Mouse (Mus musculus) heart, postnatal 4 days (tissue): Measurements from ENCODE around the gene Rhob. TPM values are rescaled to one million over a fixed set of nuclear protein-coding genes. Genes with fewer than 3 reads are reported as not detected.
"Not testable (repeated sequence)": the region's sequence is repeated elsewhere in the genome, so short reads cannot be mapped to it uniquely, and the experiment has no call there.

Source experiments
- DNase-seq: peaks from one replicate; pipeline ENCODE4 v3.0.0; 2021
- total RNA-seq, 2 experiments: library from RNA; stranded (reverse); gene quantifications; 2 replicates each; pipeline ENCODE4 v1.2.3; 2021

Gene Rhob
- total RNA-seq, 2 experiments from 2014 or later = 124 to 128 TPM

DNA sequence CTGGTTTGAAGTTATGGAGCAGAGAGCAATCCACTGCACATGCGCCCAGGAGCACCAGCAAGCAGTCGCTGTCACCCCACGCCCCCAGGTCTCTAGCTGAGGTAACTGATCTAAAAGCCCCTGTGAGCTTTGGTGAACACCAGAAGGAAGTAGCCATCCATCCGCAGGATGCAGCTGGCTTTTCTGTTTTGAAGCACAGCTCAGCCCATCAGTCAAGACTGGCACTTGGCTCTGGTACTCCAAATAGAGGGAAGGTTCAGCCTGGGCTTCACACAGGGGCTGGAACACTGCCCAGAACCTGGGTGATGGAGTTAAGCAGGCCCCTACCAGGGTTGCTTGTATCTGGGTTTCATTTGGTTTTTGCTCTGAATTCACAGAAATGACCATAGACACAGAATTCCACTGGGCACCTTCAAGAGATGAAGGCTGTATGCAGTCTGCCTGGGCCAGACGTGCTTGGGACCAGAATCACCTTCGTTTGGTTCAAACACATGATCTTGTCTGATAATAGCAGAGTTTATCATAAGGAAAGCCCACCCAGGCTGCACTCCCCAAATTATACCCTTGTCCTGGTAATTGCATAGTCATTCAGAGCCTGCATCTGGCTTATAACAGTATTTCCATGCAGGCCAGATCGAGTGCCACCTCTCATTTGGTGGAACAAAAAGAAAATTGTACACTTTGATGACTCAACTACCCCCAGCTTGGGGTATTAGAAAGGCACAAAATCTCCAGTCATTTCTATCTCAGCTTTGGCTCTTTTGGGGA is 27.0 kb downstream of the Rhob start:
- peak; percentile 45 for DNase-seq

DNA sequence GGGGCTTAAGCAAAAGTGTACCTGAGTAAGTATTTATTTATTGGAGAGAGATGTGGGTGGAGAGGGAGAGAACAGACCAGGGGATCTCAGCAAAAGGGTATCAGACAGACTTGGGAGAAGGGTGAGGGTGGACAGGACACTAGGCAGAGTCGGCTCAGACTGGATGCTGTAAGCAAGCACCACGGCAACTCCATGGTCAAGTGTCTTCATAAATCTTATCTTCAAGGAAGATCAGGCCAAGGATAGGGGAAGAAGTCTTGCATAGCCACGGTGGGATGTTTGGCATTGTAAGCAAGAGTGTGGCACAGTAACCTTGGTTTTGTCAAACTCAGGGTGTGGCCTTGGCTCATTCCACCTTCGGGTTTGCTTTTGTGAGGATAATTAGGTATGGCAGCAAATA is 27.8 kb downstream of the Rhob start:
- DNase-seq = no peak

DNA sequence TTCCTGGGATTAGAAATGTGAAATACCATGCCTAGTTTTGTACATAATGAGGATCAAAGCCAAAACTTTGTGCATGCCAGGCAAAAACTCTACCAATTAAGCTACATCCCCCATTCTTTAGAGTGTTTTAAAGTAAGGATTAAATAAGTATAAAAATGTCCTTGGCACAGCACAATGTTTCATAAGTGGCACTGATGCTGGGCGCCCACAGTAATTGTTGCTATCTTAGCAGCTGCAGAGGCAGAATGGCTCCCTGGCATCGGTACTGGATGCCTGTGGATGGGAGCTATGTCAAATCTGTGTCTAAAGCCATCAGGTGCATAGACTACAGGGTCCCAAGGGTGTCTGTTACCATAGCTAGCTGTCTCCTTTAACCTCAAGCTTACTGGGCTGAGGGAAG is 28.8 kb downstream of the Rhob start:
- DNase-seq = no peak

DNA sequence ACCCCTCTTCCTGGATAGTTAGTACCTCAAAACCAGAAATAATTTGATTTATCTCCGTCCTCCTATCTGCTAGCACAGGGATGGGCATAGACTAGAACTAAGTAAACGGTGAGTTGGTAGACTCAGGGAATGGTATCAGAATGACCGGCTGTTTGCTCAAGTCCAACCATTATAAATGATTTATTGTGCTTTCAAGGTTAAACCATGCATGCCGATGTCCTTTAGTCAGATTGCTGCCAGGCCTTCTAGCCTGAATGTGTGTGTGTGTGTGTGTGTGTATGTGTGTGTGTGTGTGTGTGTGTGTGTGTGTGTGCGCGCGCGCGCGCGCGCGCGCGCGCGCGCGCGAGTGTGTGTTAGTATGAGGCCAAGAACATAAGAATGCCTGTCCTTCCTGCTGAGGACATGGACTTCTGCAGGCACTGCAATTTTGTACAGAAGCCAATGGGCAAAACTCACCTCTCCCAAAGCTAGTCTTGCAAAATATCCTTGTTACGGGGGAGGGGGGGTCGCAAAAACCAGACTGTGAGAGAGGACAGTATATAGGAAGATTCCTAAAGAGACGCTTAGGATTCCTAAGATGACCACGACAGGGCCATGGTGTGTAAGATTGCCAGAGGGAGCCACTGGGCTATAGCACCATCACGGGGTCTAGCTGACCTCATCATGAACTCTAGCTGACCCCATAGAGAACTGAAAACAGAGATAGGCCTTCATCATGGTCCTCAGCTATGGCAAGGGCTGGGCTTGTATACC is 29.9 kb downstream of the Rhob start:
- no peak for DNase-seq

DNA sequence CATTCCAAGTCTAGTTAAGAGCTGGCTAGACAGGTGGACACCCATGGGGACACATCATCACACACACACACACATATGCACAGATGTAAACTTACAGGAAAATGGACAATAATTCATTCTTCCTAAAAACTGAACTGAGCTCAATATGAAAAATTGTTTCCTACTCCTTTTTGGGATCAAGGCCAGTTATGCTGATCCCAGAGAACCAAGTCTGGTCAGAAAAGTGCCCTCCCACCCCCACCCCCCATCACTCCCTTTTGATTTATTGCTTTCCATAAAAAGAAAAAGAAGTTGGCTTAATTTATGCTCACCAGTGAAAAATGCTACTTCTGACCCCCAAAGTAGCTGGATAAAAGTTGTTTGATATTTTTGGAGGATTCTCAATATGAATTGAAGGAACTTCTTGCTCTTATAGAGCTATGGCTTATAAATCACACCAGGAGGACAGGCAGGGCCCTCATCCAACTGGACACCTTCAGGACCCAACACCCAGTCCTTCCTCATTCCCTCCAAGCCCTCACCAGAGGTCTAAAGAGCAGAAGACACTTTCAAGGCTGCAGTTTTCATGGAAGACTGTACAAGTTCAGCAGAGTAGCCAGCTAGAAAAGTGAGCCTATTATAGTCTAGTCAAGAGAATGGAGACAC is 31.5 kb downstream of the Rhob start:
- DNase-seq = no peak

DNA sequence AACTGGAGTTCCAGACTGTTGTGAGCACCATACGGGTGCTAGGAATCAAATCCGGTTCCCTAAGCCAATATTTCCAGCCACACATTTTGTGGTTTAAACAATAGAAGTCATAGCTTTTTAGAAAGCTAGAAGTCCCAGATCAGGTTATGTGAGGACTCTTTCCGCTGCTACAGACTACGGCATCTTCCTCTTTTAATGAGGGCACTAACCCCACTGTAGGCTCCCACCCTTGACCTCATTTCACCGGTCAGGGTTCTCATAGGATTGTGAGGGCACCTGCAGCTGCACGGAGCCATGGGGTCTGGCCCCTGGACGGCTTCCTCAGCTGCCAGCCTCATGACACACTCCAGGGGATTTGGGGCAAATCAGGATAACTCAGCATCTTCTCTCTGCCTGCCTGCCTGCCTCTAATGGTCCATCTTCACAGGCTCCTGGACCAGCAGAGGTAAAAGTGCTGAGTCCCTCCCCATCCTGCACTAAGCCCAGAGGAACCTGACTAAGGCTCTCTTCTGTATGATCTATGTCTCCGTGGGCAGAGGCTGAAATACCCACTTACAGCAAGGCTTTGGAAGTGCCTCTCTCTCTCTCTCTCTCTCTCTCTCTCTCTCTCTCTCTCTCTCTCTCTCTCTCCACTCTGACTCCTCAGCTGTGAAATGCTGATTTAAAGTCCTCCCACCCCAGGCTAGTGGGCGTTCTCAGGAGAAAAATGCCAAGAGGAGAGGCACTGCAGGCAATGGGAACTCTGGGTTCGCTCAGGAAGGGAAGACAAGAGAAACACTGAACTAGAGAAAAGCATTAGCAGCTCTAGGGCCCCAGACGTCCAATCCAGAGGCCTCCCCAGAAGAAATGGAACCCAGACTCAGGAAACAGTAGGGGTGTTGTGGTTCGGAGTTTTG is 32.5 kb downstream of the Rhob start:
- no peak for DNase-seq

DNA sequence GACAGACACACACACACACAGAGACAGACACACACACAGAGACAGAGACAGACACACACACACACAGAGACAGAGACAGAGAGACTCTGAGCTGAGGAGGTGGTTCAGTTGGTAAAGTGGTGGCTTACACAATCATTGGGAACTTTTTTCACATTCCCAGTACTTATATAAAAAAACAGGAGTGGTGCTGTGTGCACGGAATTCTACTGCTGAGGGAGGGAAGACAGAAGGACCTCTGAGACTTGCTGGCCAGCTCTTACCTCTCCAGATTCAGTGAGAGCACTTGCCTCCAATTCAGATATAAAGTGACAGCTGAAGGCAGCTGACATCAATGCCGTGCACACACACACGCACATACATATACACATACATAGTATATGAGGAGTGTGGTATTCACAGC is 34.1 kb downstream of the Rhob start:
- DNase-seq = no peak

DNA sequence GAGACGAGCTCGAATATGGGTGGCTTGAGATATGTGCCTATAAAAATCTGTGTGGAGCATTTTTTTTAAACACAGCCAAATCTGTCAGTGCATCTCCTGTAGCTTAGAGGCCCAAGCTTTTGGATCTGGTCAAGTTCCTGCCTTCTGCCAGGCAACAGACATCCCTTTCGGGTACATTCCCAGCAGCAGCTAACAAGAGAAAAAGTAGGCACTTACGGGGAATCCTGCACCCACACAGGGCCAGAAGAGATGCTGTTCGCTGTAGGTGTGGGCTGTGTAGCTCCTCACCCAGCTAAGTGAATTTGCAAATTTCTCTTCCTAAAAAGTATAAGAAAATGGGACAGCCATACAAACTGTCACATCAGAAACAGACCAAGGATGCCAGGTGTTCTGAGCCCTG is 34.8 kb downstream of the Rhob start:
- DNase-seq = no peak

DNA sequence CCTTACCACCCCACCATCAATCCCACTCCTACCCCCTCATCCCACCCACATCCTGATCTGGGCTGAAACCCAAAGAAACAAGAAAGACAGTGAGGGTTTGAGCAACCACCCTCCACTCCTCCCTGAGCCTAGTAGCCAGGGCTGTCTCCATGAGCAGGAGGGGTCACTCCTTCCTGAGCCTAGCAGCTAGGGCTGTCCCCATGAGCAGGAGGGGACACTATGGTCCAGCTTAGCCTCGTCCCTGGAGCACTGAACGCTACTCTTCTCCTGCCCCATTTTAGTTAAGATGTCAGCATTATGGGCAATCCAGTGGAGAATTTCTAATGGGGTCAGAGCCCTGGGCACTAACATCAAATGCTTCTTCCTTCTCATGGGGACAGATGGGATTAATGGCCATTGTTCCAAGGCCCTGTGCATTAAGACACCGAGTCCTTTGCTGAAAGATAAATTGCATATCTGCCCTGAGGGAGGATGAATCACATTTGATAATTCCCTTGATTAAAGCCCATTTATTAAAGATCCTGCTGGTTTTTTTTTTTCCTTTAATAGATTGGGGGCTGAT is 36.1 kb downstream of the Rhob start:
- no peak for DNase-seq

DNA sequence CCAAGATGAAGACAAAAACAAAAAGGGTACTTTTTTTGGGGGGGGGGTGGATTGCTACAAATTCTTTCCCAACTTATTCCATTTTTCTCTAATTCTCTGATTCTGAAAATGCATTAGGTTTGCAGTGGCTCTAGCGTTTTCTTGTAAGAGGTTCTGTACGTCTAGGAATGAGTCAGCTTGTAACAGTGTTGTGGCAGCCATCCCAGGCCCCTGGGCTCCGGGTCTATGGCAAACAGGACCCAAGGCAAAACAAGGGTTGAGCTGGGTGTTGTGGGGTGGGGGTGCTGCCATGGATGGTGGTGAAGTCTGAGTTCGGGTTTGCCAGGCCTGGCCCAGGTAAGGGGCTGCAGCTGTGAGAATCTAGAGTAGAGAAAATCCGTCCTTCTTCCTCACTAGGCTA is 37.3 kb downstream of the Rhob start:
- DNase-seq = no peak

DNA sequence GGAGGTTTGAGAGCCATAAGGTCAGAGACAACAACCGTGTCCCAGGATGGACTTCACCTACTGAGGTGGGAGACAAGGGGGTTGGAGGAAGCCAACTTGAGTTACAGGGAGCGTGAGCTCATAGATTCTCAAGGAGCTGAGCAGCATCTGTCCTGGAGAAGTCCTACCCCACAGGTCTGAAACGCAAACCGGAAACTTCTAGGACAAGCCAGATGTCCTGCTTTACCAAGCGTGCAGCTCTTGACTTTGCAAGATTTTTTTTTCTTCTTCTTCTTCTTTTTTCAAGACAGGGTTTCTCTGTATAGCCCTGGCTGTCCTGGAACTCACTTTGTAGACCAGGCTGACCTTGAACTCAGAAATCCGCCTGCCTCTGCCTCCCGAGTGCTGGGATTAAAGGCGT is 38.2 kb downstream of the Rhob start:
- not testable (repeated sequence) for DNase-seq

DNA sequence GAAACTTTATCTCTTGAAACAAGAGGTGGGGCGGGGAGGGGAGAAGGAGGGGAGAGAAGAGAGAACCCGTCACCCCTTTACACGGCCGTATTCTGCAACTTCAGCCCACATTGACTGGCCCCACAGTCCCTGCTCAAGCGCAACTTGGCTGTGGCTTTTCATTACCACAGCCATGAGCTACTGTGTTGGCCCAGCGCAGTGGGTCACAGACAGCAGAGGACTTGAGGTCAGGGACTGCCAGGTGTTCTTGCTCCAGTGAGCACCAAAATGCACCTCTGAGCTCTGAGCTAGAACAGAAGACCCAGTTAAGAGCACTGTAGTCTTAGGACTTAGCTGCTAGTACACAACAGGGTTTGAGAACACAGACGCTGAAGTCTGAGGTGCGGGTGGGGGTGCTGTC is 41.4 kb downstream of the Rhob start:
- DNase-seq = no peak

DNA sequence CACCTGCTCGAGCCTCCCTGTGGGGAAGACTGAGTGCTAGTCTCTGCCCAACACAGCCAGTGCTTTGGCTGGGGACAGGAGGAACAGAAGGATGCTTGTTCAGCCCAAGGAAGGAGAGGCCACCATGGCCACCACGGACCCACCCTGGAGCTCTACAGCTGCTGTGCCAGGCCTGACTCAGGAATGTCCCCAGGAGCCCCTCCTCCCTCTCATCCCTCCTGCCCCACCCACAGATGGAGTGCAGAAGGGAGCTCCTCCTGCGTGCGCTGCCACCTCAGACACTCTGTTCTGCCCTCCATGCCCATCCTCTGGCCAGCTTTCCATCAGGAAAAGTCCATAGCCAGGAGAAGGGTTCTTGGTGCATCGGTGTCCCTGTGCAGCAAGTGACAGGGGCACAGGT is 42.8 kb downstream of the Rhob start:
- DNase-seq = no peak

DNA sequence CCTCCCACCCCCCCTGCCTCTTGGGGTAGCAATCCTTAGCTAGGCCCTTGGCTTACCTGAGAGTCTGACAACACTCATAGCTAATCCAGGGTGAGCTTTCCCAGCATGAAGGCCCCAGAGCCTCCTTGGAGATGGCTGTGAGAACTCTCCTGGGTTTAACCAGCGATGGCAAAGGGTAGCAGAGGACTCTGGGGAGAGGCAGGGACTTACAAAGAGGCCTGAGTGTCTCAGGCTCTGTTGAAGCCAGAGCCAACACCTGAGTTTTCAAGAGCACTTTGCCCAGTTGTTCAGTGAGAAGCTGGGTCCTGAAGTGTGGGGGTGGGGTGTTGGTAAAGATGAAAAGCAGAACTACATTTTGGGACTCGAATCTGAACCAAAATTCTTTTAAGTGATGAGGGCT is 44.8 kb downstream of the Rhob start:
- no peak for DNase-seq

DNA sequence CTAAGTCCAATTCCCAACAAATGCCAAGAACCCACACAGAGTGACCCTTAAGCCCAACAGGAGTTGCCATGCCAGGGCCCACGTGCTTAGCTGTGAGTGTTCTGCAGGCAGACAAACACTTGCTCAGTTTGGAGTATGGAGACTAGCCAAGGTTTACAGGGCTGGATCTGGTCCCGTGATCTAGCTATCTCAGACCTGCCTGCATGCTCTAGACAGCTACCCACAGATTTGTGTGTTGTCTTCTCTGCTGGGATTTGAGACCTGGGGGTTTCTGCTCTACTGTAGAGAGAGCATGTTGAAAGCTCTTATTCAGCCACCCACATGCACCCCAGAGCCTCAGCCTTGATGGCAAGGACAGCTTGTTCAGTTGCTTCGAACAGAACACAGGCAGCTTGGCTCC is 45.3 kb downstream of the Rhob start:
- peak; percentile 51 for DNase-seq

DNA sequence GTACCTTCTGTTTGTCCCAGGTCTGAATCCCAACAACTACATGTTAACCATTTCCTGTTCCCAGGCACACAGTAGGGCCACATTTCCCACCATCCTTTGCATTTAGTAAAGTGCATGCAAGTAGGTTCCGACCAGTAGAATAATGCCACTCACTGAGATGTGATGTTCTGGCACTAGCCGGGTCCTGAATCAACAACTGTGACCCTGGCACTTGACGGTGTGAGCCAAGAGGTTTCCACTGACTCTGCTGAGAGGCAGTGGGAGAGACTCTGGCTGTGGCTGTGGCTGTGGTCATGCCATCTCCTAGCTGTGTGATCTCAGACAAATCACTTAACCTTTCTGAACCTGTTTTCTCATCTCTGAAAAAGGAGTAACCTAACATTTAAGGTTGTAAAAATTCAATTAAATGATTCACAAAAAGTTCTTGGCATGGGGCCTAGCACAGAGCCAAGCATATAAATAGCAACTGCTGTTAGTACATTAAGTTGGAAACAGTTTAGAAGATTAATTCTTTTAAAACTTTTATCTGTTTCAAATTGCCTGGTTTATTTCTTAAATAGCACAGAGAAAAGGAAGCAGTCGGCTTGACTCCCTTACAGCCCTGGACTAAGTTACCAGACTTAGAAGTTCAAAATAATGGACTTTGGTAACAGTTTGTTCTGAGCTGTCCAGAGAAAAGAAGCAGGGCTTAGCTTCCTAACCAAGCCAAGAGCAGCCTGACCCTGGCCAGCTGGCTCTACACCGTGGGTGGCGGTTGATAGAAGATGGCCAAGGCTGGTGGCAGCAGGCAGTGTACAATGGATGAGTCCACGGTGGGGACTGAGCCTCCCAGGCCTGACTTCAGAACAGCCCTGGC is 46.8 kb downstream of the Rhob start:
- DNase-seq = no peak

DNA sequence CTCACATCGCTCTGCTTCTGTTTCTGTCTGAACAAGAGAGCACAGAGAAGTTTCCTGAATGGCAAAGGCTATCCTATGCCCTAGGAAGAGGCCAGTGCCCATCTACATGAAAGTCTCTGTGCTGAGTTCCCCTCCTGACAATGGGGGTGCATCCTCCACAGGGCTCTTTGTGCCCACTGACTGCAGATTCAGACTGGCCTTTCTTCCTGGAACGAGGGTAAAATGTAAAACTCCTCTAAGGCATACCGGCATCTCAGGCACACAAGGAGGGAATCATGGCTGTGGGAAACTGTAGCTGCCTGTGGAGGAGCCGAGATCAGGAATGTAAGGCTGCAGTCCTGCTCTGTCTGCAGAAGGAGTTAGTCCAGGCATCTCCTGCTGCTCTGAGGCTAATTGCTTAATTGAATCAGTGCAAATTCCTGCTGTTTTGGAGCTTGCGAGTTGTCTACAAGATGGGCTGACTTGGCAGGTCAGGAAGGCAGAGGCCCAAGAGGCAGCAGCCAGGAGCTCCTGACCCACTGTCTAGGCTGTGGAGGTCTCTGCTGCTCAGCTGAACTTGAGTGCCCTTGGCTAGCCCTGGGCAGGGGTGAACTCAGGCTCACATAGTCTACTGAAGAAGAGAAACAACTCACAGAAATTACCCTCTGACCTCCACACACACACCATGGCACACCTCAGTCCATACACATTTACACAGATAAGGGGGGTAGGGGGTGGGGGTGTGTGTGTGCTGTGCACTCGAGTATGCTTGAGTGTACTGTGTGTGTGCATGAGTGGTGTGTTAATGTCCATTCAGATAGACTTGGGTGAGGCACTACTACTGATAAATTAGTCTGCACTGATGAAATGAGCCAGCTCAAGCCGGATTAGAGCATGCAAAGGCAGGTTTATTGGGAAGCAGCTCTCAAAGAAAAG is 48.0 kb downstream of the Rhob start:
- DNase-seq = no peak

DNA sequence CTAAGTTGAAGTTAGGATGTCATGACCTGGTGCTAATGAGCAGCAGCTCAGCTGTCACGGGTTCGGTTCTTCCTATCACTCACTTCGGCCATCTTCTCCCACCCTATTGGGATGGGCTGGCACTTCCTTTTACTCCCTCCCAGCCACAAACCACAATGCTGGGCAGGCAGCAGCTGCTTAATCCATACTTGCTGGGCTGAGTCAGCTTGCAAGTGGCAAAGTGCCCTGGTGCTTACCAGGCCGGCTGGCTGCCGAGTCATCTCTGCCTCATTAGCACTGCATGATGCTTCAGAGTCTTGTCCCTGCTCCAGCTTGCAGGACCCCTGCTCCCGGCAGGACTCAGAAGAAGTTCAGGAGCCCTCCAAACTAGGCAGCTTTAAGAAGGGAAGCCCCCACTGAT is 49.2 kb downstream of the Rhob start:
- DNase-seq = no peak

DNA sequence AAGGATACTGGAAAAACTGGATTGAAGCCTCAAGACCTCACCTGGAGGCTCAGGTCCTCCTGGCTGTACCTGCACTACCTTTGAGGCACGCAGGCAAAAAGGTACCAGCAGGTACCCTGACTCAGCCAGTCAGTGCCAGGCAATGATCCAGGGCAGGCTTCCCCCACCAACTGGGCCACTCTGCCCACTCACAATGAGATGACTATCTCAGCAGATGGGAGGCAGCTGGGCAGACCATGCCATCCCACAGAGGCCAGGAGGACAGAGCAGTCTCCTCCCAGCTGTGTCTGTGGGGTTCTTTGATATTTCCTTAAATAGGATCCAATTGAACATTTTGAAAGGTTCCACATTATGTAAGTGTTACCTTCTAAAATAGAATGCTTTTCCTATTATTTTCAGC is 49.8 kb downstream of the Rhob start:
- no peak for DNase-seq
